ENCODE assay signal across 9 mouse cellular contexts in genomic region chr2:93032651-93033050, GRCm38 (mm10). TPM values are rescaled to one million over a fixed set of nuclear protein-coding genes. Genes with fewer than 3 reads are reported as not detected.
A peak's percentile ranks its signal among the peaks of the same experiment; 100 is the strongest.
DNase-seq lines count a peak whose midpoint lies in the region; ATAC-seq and TF ChIP-seq lines count a peak whose summit lies in the region.
"Had no signal": no experiment of that assay in that cellular context is flagged by ENCODE, and none has a peak within 500 bp of the region (broad histone marks: within the 10 kb centered on the region; RNA-seq: fewer than 3 reads in every experiment).

No protein-coding gene starts in this region.

- H3K27me3 ChIP-seq in testis, adult 2 months (ENCODE audit: control insufficient read depth, insufficient read depth, low read length) = no peaks in the 10 kb centered on the region
- no peaks in the 10 kb centered on the region for H3K27me3 ChIP-seq in kidney, embryonic 14.5 days (ENCODE audit: control insufficient read depth, insufficient read depth, low read length)
- H3K27me3 ChIP-seq: megakaryocyte, embryonic 14.5 days had no signal

- no peak for TF ChIP-seq CTCF in testis, adult 2 months (IDR thresholded peaks at IDR 0.05; ENCODE audit: control insufficient read depth, insufficient read depth, insufficient replicate concordance, low read depth, low read length)

- DNase-seq in cerebellum, adult 11-12 months = peak; percentile 54
- no peak for DNase-seq in cerebellum, postnatal 36 days
- no peak for DNase-seq in testis, postnatal 14 days (ENCODE audit: low spot score)
- peak; percentile 63 for DNase-seq in testis, postnatal 10 days (ENCODE audit: low spot score)
- no peak for DNase-seq in right cerebral cortex, postnatal 14 days
- DNase-seq in right cerebral cortex, postnatal 36 days (ENCODE audit: low spot score in 2 of 2) = no peak

- H3K27ac ChIP-seq in testis, adult 2 months (ENCODE audit: control insufficient read depth, insufficient read depth, low read depth, low read length) = peak overlapping the region; percentile 86
- peak overlapping the region; percentile 53; the same call in 1 of the 2 replicates for H3K27ac ChIP-seq in kidney, embryonic 14.5 days (ENCODE audit: low read depth, low read length)

- no peak overlapping the region for H3K9ac ChIP-seq in kidney, embryonic 14.5 days (ENCODE audit: low read depth, low read length)

- 34% methylated on average over 11 of the region's 11 CpGs for WGBS in kidney, embryonic 14.5 days

- peaks cover 6% of the 10 kb centered on the region for H3K4me1 ChIP-seq in testis, adult 2 months (ENCODE audit: control insufficient read depth, insufficient read depth, low read length)
- peaks cover 63% of the 10 kb centered on the region for H3K4me1 ChIP-seq in kidney, embryonic 14.5 days (ENCODE audit: control insufficient read depth, insufficient read depth, low read length)

- no peaks in the 10 kb centered on the region for H3K36me3 ChIP-seq in testis, adult 2 months (ENCODE audit: control insufficient read depth, insufficient read depth, low read length)
- H3K36me3 ChIP-seq in kidney, embryonic 14.5 days (ENCODE audit: control insufficient read depth, insufficient read depth, low read length) = no peaks in the 10 kb centered on the region; the same call in 1 of the 2 replicates

- no peak overlapping the region for H3K4me3 ChIP-seq in testis, adult 2 months (ENCODE audit: control insufficient read depth, low read depth, low read length)
- no peak overlapping the region for H3K4me3 ChIP-seq in kidney, embryonic 14.5 days (ENCODE audit: low read length)
- H3K4me3 ChIP-seq: megakaryocyte, embryonic 14.5 days had no signal

- TF ChIP-seq POLR2A in testis, adult 2 months (IDR thresholded peaks at IDR 0.05; ENCODE audit: control insufficient read depth, low read depth, low read length) = no peak

- no peak overlapping the region for H3K4me2 ChIP-seq in kidney, embryonic 14.5 days (replicated peaks; ENCODE audit: low read depth, low read length)

- no peaks in the 10 kb centered on the region for H3K9me3 ChIP-seq in kidney, embryonic 14.5 days (ENCODE audit: control insufficient read depth, low read length)
- H3K9me3 ChIP-seq: megakaryocyte, embryonic 14.5 days had no signal

- peak; percentile 52; the same call in 1 of the 2 replicates for ATAC-seq in kidney, embryonic 14.5 days (ENCODE audit: low FRiP score, low TSS enrichment)

RNA-seq across cellular contexts. Expression of gene Prdm11, which starts 13.3 kb away (rescaled TPM):
- 4.3 and 4.4 TPM in 2 replicates for polyA plus RNA-seq in testis, adult 2 months (2012; rRNA removed)
- polyA plus RNA-seq in kidney, embryonic 14.5 days (2014; fragmentation: Nextera tagmentation; extraction: Ambion mirVana) = 4.3 and 5.1 TPM in 2 replicates

Comparison
In these comparisons a context has a peak if more than half of its experiments do, and no peak if none do; other contexts are left out.
1. DNase-seq: peak in cerebellum, adult 11-12 months (single experiment) and testis, postnatal 10 days (single experiment); none in cerebellum, postnatal 36 days (0 of 2), testis, postnatal 14 days (single experiment), right cerebral cortex, postnatal 14 days (single experiment) and right cerebral cortex, postnatal 36 days (0 of 2).